Mouse (Mus musculus) heart, adult 2 months (tissue): ENCODE data around the gene Zmynd11.

ENCODE experiments used
- CTCF ChIP-seq: fragments of 200-600 bp; IDR thresholded peaks from 2 replicates; pipeline ENCODE4 v1.8.1; 2022; ENCODE audit warnings: antibody characterized with exemption, mild to moderate bottlenecking, moderate library complexity
- EP300 ChIP-seq: fragments of 200-500 bp; IDR thresholded peaks from 2 replicates; pipeline ENCODE4 v1.6.1; 2011; ENCODE audit warnings: low read depth, low read length, control low read depth; ENCODE audit not compliant: insufficient read depth
- POLR2A ChIP-seq: fragments of 200-500 bp; IDR thresholded peaks from 2 replicates; pipeline ENCODE4 v1.6.1; 2011; ENCODE audit warnings: mild to moderate bottlenecking, low read depth, low read length, control low read depth; ENCODE audit not compliant: insufficient read depth

- no peak for TF ChIP-seq CTCF
- TF ChIP-seq POLR2A = no peak
- no peak for TF ChIP-seq EP300
These were observed 2.1 kb upstream of the Zmynd11 start for GRCm38 (mm10) chr13:9767279-9767678.
